Mouse (Mus musculus): ENCODE data around the gene Trim8.

DNA sequence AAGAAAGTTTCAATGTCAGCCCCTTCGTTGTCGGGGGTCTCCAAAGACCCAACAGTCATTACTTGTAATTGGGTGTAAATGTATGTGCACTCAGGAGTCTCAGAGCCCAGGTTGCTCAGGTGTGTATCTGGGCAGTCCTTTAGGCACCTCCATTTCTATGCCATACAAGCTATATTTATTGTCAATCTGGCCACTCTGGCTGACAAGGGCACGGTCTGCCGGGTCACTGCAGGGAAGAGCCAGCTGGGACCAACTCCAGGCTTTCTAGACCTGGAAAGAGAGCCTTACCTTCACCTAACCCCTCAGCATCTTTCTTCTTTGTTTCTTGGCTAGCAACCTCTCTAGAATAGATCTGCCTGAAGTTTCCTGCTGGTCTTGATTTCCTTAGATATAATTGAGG lies 8.2 kb downstream of the Trim8 start:
- TF ChIP-seq CTCF (IDR thresholded peaks at IDR 0.05; ENCODE audit: borderline replicate concordance, insufficient read depth, low read length), result no peak
- TF ChIP-seq POLR2A (IDR thresholded peaks at IDR 0.05; ENCODE audit: low read depth, low read length), result no peak
